In the genomic region with DNA sequence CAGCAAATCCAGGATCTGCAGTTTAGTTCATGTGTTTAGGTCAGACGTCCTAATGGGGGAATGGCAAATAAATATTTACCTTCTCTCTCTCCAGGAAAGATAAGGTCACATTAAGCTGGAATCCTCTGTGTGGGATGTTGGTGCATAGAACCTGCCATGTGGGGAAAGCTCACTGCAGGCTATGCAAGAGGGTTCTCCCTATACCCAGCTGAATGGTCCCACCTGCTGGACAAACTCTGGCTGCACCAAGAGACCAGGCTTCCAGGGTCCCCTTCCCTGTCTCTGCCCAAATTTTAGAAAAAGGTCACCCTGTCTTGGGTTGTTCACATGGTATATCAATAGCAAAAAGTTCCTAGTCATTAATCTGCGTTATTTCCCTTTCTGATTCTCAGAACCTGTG, we compare ENCODE assay signal across 11 mouse cellular contexts.
DNase-seq lines count a peak whose midpoint lies in the region; ATAC-seq and TF ChIP-seq lines count a peak whose summit lies in the region.
"Had no signal": no experiment of that assay in that cellular context is flagged by ENCODE, and none has a peak within 500 bp of the region (broad histone marks: within the 10 kb centered on the region; RNA-seq: fewer than 3 reads in every experiment).

No protein-coding gene starts in this region.

- H3K36me3 ChIP-seq in kidney, embryonic 15.5 days: no peaks in the 10 kb centered on the region
- H3K36me3 ChIP-seq in intestine, postnatal 0 days (ENCODE audit: control insufficient read depth, insufficient read depth): no peaks in the 10 kb centered on the region
- H3K36me3 ChIP-seq: intestine, embryonic 15.5 days; neural tube, embryonic 13.5 days had no signal

- 69% methylated on average over 2 of the region's 2 CpGs for WGBS in kidney, embryonic 15.5 days
- 55% methylated on average over 2 of the region's 2 CpGs for WGBS in intestine, postnatal 0 days

- H3K9ac ChIP-seq in kidney, embryonic 15.5 days: no peak overlapping the region
- H3K9ac ChIP-seq in intestine, postnatal 0 days (ENCODE audit: low read depth, low read length): no peak overlapping the region
- H3K9ac ChIP-seq: intestine, embryonic 15.5 days; lung, embryonic 14.5 days; neural tube, embryonic 13.5 days had no signal

- H3K9me3 ChIP-seq in kidney, embryonic 15.5 days (replicated peaks): no peaks in the 10 kb centered on the region
- no peaks in the 10 kb centered on the region for H3K9me3 ChIP-seq in intestine, postnatal 0 days (ENCODE audit: control insufficient read depth)
- H3K9me3 ChIP-seq: intestine, embryonic 15.5 days; neural tube, embryonic 13.5 days had no signal

- H3K27ac ChIP-seq in kidney, embryonic 15.5 days: no peak overlapping the region
- H3K27ac ChIP-seq in intestine, postnatal 0 days (ENCODE audit: low read depth, low read length): no peak overlapping the region
- H3K27ac ChIP-seq: intestine, embryonic 15.5 days; neural tube, embryonic 13.5 days; stomach, postnatal 0 days had no signal

- no peaks in the 10 kb centered on the region for H3K4me1 ChIP-seq in kidney, embryonic 15.5 days
- no peaks in the 10 kb centered on the region for H3K4me1 ChIP-seq in intestine, postnatal 0 days (replicated peaks; ENCODE audit: control insufficient read depth, insufficient read depth, low read length)
- H3K4me1 ChIP-seq: intestine, embryonic 15.5 days; neural tube, embryonic 13.5 days had no signal

- no peaks in the 10 kb centered on the region for H3K27me3 ChIP-seq in kidney, embryonic 15.5 days
- H3K27me3 ChIP-seq in intestine, postnatal 0 days (replicated peaks; ENCODE audit: control insufficient read depth, insufficient read depth, low read length): no peaks in the 10 kb centered on the region
- H3K27me3 ChIP-seq: intestine, embryonic 15.5 days; neural tube, embryonic 13.5 days had no signal

- ATAC-seq in kidney, embryonic 15.5 days (replicated peaks; ENCODE audit: low FRiP score): no peak
- ATAC-seq in intestine, postnatal 0 days: no peak
- ATAC-seq: intestine, embryonic 15.5 days had no signal

- DNase-seq in kidney, adult 9 months: peak; percentile 14
- peak; percentile 66 for DNase-seq in adrenal gland, postnatal 25 days
- DNase-seq in layer of hippocampus, adult 9-11 months: peak; percentile 3
- peak; percentile 31 for DNase-seq in ovary, postnatal 36 days (ENCODE audit: low spot score)
- no peak for DNase-seq in embryo, embryonic 10 days (ENCODE audit: low spot score)
- DNase-seq: lung, embryonic 14.5 days had no signal

- no peak overlapping the region for H3K4me2 ChIP-seq in kidney, embryonic 15.5 days
- H3K4me2 ChIP-seq in intestine, postnatal 0 days (replicated peaks; ENCODE audit: low read depth): no peak overlapping the region
- H3K4me2 ChIP-seq: intestine, embryonic 15.5 days; lung, embryonic 14.5 days; neural tube, embryonic 13.5 days had no signal

- no peak for TF ChIP-seq CTCF in intestine, postnatal 0 days (IDR thresholded peaks at IDR 0.05; ENCODE audit: low read depth)

- no peak overlapping the region for H3K4me3 ChIP-seq in kidney, embryonic 15.5 days (replicated peaks)
- no peak overlapping the region for H3K4me3 ChIP-seq in intestine, postnatal 0 days (ENCODE audit: low read depth, low read length)
- H3K4me3 ChIP-seq: intestine, embryonic 15.5 days; neural tube, embryonic 13.5 days had no signal
